Mouse (Mus musculus) stomach, embryonic 16.5 days (tissue): ENCODE results near the gene Adora1. TPM values are rescaled to one million over a fixed set of nuclear protein-coding genes. Genes with fewer than 3 reads are reported as not detected.

Experiments
- ATAC-seq: fragments of 200-750 bp; cut with Nextera tagmentation; 2 replicates; pipeline ENCODE4 v1.8.0; 2017; ENCODE audit warnings: moderate number of reproducible peaks, moderate TSS enrichment; ENCODE audit not compliant: insufficient read depth, low FRiP score
- H3K27ac ChIP-seq: fragments of 300-500 bp; sonication (generic); 2 replicates; pipeline ENCODE4 v1.5.1; 2014; ENCODE audit warnings: low read length
- H3K27me3 ChIP-seq: fragments of 300-500 bp; sonication (generic); 2 replicates; pipeline ENCODE4 v1.6.1; 2014; ENCODE audit warnings: low read length, control low read depth, mixed read lengths; ENCODE audit not compliant: control insufficient read depth, insufficient read depth
- H3K36me3 ChIP-seq: fragments of 300-500 bp; sonication (generic); 2 replicates; pipeline ENCODE4 v1.6.1; 2014; ENCODE audit warnings: low read length; ENCODE audit not compliant: control insufficient read depth, insufficient read depth
- H3K4me1 ChIP-seq: fragments of 300-500 bp; sonication (generic); 2 replicates; pipeline ENCODE4 v1.6.1; 2014; ENCODE audit warnings: low read length, control low read depth, mixed read lengths; ENCODE audit not compliant: control insufficient read depth, insufficient read depth
- H3K4me2 ChIP-seq: fragments of 300-500 bp; sonication (generic); 2 replicates; pipeline ENCODE4 v1.6.1; 2014; ENCODE audit warnings: low read depth, low read length, mixed read lengths
- H3K4me3 ChIP-seq: fragments of 300-500 bp; sonication (generic); replicated peaks from 2 replicates; pipeline ENCODE4 v1.5.1; 2014; ENCODE audit warnings: mild to moderate bottlenecking, low read length
- H3K9ac ChIP-seq: fragments of 300-500 bp; sonication (generic); 2 replicates; pipeline ENCODE4 v1.6.1; 2014; ENCODE audit warnings: low read length
- H3K9me3 ChIP-seq: fragments of 300-500 bp; sonication (generic); replicated peaks from 2 replicates; pipeline ENCODE4 v1.6.1; 2016; ENCODE audit warnings: low read length, control low read depth; ENCODE audit not compliant: control insufficient read depth
- WGBS: fragments of 180-500 bp; shearing (Covaris S2); extraction: QIAGEN DNeasy Blood & Tissue Kit; methylation state at CpG from one replicate; pipeline ENCODE4 v1.1.7; 2014; 5-methylcytosine and 5-hydroxymethylcytosine counted together
- polyA plus RNA-seq: library from polyadenylated mRNA; unstranded; fragments of >200 nt; fragmentation: Nextera tagmentation; extraction: Ambion mirVana; gene quantifications from 2 replicates; pipeline ENCODE4 v1.2.1, GENCODE M21; 2015

Gene Adora1
- polyA plus RNA-seq, 1 experiment from 2014 or later, result 15.3 TPM

DNA sequence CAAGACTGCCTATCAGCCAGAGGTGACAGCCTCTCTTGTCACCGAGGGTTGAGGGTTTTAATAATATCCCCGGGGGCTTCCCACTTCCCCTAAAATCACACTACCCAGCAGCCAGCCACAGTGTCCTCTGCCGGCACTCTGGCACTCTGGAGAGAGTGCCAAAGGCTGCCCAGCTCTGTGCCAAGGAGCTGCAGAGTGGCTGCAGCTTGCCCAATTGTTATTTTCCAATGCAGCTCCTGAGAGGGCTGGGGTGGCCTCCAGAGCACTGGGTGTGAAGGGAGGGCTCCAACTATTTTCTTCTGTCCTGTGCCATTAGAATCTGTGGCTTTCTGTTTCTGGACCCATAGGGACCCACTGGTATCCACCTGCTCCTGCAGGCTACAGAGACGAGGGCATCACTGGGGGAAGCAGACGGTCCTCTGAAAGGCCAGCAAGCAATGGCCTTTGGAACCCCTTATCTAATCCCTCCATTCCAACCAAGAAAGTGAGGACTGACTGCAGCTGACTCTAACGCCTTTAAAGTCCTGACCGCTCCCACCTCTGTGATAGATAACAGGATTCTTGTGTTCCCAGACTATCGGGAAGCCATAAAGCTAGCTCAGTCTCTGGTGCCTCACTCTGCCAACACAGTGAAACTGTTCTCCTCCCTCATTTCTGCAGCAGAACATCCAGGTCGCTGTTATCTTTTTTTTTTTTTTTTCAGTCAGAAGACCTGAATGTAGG, 29.8 kb downstream of the Adora1 start:
- Histone ChIP-seq H3K27ac (peak overlapping the region; percentile 43), H3K4me1 (no peaks in the 10 kb centered on the region), H3K4me2 (no peak overlapping the region)

DNA sequence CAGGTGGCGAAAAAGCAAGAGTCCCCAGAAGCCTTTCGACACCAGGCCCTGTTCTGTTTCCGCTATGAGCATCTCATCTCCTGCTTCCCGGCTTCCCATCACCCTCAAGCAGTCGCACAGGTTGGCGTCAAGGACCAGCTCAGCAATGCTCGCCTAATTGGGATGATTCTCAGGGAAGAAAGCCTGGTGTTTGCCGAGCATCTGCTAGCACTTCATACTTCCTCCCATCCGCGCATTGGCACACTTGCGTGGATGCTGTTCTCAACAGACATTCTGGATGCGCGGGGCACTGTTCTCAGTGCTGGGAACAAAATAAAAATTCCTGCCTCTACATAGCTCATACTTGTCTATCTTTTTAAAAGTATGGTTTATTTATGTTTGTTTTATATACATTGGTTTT, 31.0 kb downstream of the Adora1 start:
- 89% methylated on average over 13 of the region's 13 CpGs for WGBS
- Histone ChIP-seq H3K4me2 (no peak overlapping the region), H3K27ac (no peak overlapping the region), H3K9ac (no peak overlapping the region), H3K9me3 (no peaks in the 10 kb centered on the region), H3K36me3 (no peaks in the 10 kb centered on the region), H3K4me1 (no peaks in the 10 kb centered on the region), H3K4me3 (no peak overlapping the region), H3K27me3 (no peaks in the 10 kb centered on the region)
- ATAC-seq, result no peak

More for the DNA sequence above, 29.8 kb downstream of the Adora1 start:
- Histone ChIP-seq H3K27me3 (no peaks in the 10 kb centered on the region), H3K9me3 (no peaks in the 10 kb centered on the region), H3K4me3 (no peak overlapping the region), H3K9ac (no peak overlapping the region), H3K36me3 (no peaks in the 10 kb centered on the region)
- ATAC-seq, result peak; percentile 68; the same call in 1 of the 2 replicates
- 36% methylated on average over 9 of the region's 9 CpGs for WGBS

DNA sequence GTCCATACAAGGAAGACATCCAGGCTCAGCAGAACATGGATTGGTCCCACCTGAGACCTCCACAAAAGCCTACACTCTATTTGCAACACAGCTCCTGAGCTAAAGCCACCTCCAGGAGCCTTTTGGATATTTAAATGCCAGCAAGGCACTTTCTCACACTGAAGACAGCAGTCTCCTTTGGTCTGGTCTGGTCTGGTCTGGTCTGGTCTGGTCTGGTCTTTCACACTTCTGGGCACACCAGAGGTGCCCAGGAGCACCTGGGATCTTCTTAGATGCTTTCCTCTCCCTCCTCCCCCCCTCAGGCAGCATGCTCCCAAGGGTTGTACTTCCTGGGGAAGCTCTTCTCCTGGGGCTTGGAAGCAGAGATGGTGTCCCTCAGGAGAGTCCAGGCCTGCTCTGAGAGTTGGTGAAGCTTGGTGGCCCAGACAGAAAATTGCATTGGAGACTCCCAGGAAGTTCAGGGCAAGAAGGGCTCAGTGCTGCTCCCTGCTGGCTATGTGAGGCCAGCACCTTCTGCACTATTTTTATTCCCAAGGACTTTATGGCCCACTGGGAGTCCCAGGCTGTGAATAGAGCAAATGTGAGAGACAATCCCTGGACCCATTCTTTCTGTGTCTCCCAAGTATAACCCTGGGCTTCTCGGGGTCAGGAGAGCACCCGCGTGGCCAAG, 33.3 kb downstream of the Adora1 start:
- 59% methylated on average over 3 of the region's 3 CpGs for WGBS
- no peak for ATAC-seq
- H3K27me3 ChIP-seq, result no peaks in the 10 kb centered on the region
- peaks cover 2% of the 10 kb centered on the region; the same call in 1 of the 2 replicates for H3K4me1 ChIP-seq
- H3K4me3 ChIP-seq, result no peak overlapping the region
- H3K4me2 ChIP-seq, result no peak overlapping the region
- H3K36me3 ChIP-seq, result no peaks in the 10 kb centered on the region
- H3K9me3 ChIP-seq, result no peaks in the 10 kb centered on the region
- no peak overlapping the region for H3K27ac ChIP-seq
- H3K9ac ChIP-seq, result no peak overlapping the region

DNA sequence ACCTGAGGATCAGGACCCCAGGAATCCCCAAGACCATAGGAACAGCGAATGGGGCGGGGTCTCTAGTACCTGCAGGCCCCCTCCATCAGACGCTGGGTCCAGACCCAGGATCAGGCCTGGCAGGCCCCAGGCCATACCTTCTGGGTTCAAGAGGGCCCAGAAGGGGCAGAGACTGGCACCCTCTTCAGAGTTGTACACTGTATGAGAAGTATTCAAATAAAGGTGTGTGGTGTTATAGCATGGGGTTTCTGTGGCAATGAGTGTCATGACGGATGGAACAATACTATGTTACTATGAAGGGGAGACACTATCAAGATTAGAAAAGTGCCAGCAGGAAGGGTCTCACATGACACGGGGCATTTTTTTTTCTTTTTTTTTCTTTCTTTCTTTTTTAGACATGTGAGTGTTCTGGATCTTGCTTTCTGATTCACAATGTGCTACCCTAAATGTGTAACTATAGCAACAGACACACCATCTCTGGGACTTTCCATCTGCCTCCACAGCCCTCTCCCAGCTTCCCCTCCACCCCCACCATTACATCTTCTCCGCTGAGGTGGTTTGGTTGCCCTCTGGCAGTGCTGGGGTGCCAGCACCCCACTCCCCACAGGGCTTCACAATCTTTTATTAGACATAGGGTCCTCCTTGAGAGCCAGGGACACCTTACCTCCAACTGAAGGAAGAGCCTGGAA, 34.1 kb downstream of the Adora1 start:
- Histone ChIP-seq H3K36me3 (no peaks in the 10 kb centered on the region), H3K27ac (no peak overlapping the region), H3K4me1 (peaks cover 2% of the 10 kb centered on the region; the same call in 1 of the 2 replicates), H3K4me2 (no peak overlapping the region), H3K4me3 (no peak overlapping the region), H3K27me3 (no peaks in the 10 kb centered on the region), H3K9ac (no peak overlapping the region), H3K9me3 (no peaks in the 10 kb centered on the region)
- no peak for ATAC-seq
- 88% methylated on average over 6 of the region's 6 CpGs for WGBS

DNA sequence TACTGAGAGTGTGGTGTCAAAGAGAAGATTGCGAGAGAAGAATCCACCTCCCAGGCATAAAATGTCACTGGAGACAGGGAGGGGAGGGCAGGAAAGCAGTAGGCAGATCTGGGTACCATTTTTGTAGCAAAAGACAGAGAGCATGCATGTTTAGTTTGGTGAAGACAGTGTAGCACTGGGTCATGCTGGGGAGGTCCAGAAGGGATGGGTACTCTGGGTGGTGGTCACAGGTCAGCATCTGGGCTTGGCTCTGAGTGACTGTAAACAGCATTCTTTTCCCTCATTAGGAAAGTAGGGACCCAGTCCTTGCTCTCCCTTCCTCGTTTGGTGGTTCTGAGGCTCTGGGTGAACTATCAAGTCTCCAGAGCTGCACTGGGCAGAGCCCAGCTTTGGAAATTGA, 34.8 kb downstream of the Adora1 start:
- H3K4me3 ChIP-seq, result no peak overlapping the region
- 61% methylated on average over 2 of the region's 2 CpGs for WGBS

DNA sequence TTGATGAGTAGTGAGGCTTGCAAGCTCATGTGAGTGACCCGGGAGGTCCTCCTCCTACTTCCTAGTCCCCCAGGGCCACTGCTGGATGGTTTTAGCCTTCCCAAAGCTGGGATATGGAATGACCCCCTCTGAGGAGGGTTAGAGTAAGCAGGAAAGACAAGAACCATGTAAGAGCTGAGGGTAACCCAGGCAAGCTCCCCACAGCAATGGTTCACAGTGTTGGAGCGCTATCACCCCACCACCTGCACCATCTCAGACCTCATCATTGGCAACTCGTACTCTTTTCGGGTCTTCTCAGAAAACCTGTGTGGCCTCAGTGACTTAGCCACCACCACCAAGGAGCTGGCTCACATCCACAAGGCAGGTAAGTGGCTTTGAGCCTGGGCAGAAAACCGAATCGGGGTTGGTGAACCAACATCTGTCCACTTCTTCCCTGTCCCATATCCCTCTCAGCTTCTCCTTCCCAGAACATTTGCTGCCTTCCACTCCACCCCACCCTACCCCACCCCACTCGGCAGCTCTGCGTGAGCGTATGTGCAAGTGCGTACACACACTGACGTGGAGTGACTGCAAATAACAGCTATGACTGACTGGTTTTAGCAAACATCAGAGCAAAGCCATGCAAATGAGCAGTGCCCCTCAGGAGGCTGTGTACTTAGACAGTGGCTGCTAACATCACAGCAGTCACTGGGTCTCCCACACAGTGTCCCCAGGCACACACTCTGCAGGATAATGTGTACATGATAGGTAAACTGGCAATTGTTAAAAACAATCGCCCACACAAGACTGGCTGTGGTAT, 36.8 kb downstream of the Adora1 start:
- H3K27me3 ChIP-seq, result no peaks in the 10 kb centered on the region
- H3K9ac ChIP-seq, result no peak overlapping the region
- no peak overlapping the region for H3K4me2 ChIP-seq
- 72% methylated on average over 12 of the region's 12 CpGs for WGBS
- H3K27ac ChIP-seq, result no peak overlapping the region
- peaks cover 14% of the 10 kb centered on the region for H3K4me1 ChIP-seq
- H3K36me3 ChIP-seq, result no peaks in the 10 kb centered on the region
- ATAC-seq, result no peak
- no peaks in the 10 kb centered on the region for H3K9me3 ChIP-seq
- H3K4me3 ChIP-seq, result no peak overlapping the region

More for the DNA sequence above, 34.8 kb downstream of the Adora1 start:
- H3K27me3 ChIP-seq, result no peaks in the 10 kb centered on the region
- H3K27ac ChIP-seq, result no peak overlapping the region
- no peak overlapping the region for H3K4me2 ChIP-seq
- H3K36me3 ChIP-seq, result no peaks in the 10 kb centered on the region
- no peak for ATAC-seq
- no peak overlapping the region for H3K9ac ChIP-seq
- no peaks in the 10 kb centered on the region for H3K9me3 ChIP-seq
- H3K4me1 ChIP-seq, result peaks cover 6% of the 10 kb centered on the region; the same call in 1 of the 2 replicates

DNA sequence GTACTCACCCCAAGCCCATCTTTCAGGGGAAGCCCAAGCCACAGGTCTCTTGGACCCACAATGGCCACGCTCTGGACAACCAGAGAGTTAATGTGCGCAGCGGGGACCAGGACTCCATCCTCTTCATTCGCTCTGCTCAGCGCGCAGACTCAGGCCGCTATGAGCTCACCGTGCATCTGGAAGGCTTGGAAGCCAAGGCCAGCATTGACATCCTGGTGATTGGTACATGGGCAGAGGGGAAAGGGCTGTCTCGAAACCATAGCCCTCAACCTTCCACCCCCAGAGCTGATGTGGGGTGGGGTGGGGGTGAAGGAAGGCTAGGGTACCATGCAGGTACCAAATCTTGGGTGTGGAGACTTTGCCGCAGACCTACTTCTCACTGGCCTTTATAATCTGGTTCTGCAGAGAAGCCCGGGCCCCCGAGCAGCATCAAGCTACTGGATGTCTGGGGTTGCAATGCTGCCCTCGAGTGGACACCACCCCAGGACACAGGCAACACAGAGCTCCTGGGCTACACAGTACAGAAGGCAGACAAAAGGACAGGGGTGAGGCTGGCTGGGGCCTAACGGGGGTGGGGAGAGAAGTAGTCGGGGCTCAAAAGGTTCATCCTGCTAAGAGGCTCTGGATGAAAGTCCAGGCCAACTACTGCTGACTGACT, 37.8 kb downstream of the Adora1 start:
- Histone ChIP-seq H3K9ac (no peak overlapping the region), H3K4me3 (no peak overlapping the region), H3K4me2 (no peak overlapping the region), H3K36me3 (no peaks in the 10 kb centered on the region), H3K27me3 (no peaks in the 10 kb centered on the region), H3K4me1 (peaks cover 14% of the 10 kb centered on the region), H3K27ac (no peak overlapping the region), H3K9me3 (no peaks in the 10 kb centered on the region)
- no peak for ATAC-seq
- WGBS, result 81% methylated on average over 15 of the region's 15 CpGs

DNA sequence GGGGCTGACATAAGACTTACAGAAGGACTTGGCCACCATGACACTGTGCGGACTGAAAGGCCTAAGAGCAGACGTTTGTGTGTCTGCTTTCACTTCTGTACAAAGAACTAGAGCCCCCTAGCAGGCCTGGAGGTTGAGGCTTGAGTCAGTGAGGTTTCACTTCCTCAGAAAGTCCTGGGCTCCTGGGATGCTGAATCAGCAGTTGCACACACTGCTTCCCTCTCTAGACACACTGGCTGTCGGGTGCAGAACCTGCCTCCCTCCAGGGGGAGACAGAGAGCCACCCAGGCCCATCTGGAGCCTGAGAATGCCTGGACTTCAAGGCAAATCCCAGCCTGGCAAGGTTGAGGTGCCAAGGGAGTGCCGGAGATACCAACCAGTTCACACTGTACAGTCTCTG, 38.8 kb downstream of the Adora1 start:
- Histone ChIP-seq H3K4me3 (no peak overlapping the region), H3K9me3 (no peaks in the 10 kb centered on the region), H3K27ac (peak overlapping the region; percentile 54; the same call in 1 of the 2 replicates), H3K27me3 (no peaks in the 10 kb centered on the region), H3K4me1 (peaks cover 14% of the 10 kb centered on the region), H3K4me2 (no peak overlapping the region), H3K9ac (no peak overlapping the region), H3K36me3 (no peaks in the 10 kb centered on the region)
- ATAC-seq, result peak; percentile 41; the same call in 1 of the 2 replicates
- WGBS, result 62% methylated on average over 4 of the region's 4 CpGs
